Mouse (Mus musculus) midbrain, embryonic 15.5 days (tissue): Measurements from ENCODE around the gene Amd1. TPM values are rescaled to one million over a fixed set of nuclear protein-coding genes. Genes with fewer than 3 reads are reported as not detected.

Experiments used
- ATAC-seq: fragments of 200-750 bp; cut with Nextera tagmentation; replicated peaks from 2 replicates; pipeline ENCODE4 v1.8.0; 2017; ENCODE audit warnings: moderate TSS enrichment
- H3K27ac ChIP-seq: fragments of 300-500 bp; sonication (generic); 2 replicates; pipeline ENCODE4 v1.5.1; 2015; ENCODE audit warnings: mild to moderate bottlenecking, inconsistent platforms
- H3K27me3 ChIP-seq: fragments of 300-500 bp; sonication (generic); replicated peaks from 2 replicates; pipeline ENCODE4 v1.6.1; 2015; ENCODE audit warnings: inconsistent platforms
- H3K36me3 ChIP-seq: fragments of 300-500 bp; sonication (generic); replicated peaks from 2 replicates; pipeline ENCODE4 v1.6.1; 2015; ENCODE audit warnings: inconsistent platforms
- H3K4me1 ChIP-seq: fragments of 300-500 bp; sonication (generic); 2 replicates; pipeline ENCODE4 v1.6.1; 2015; ENCODE audit warnings: inconsistent platforms
- H3K4me2 ChIP-seq: fragments of 300-500 bp; sonication (generic); 2 replicates; pipeline ENCODE4 v1.6.1; 2015; ENCODE audit warnings: inconsistent platforms, mild to moderate bottlenecking, moderate library complexity
- H3K4me3 ChIP-seq: fragments of 300-500 bp; sonication (generic); 2 replicates; pipeline ENCODE4 v1.5.1; 2015; ENCODE audit warnings: mild to moderate bottlenecking, inconsistent platforms
- H3K9ac ChIP-seq: fragments of 300-500 bp; sonication (generic); 2 replicates; pipeline ENCODE4 v1.6.1; 2015; ENCODE audit warnings: mild to moderate bottlenecking, inconsistent platforms
- H3K9me3 ChIP-seq: fragments of 300-500 bp; sonication (generic); 2 replicates; pipeline ENCODE4 v1.6.1; 2016; ENCODE audit warnings: inconsistent platforms
- WGBS: fragments of 180-500 bp; shearing (Covaris S2); methylation state at CpG from one replicate; pipeline ENCODE4 v1.1.7; 2015; ENCODE audit warnings: mixed read lengths; 5-methylcytosine and 5-hydroxymethylcytosine counted together
- polyA plus RNA-seq: library from polyadenylated mRNA; unstranded; fragments of >200 nt; fragmentation: Nextera tagmentation; extraction: Ambion mirVana; gene quantifications from 2 replicates; pipeline ENCODE4 v1.2.1, GENCODE M21; 2015

Gene Amd1
- polyA plus RNA-seq, 1 experiment from 2014 or later: 42.1 TPM

- Histone ChIP-seq H3K36me3 (no peaks in the 10 kb centered on the region), H3K9ac (no peak overlapping the region), H3K4me2 (no peak overlapping the region), H3K27me3 (no peaks in the 10 kb centered on the region), H3K4me1 (peaks cover 13% of the 10 kb centered on the region), H3K9me3 (no peaks in the 10 kb centered on the region), H3K4me3 (no peak overlapping the region), H3K27ac (no peak overlapping the region)
- no peak for ATAC-seq
- 19% methylated on average over 8 of the region's 8 CpGs for WGBS
These were observed 42.4 kb downstream of the Amd1 start for GRCm38 (mm10) chr10:40259542-40259941.

- H3K36me3 ChIP-seq: 0 out of 2 replicates have a peak, but pooled peaks cover 3% of the 10 kb centered on the region
- peak overlapping the region; percentile 75; the same call in 1 of the 2 replicates for H3K4me3 ChIP-seq
- no peaks in the 10 kb centered on the region for H3K27me3 ChIP-seq
- peaks cover 13% of the 10 kb centered on the region for H3K4me1 ChIP-seq
- H3K9ac ChIP-seq: peak overlapping the region; percentile 35
- no peak for ATAC-seq
- H3K9me3 ChIP-seq: no peaks in the 10 kb centered on the region
- peak overlapping the region; percentile 94 for H3K27ac ChIP-seq
- 8% methylated on average over 5 of the region's 5 CpGs for WGBS
- H3K4me2 ChIP-seq: peak overlapping the region; percentile 53
These were observed 43.0 kb downstream of the Amd1 start for GRCm38 (mm10) chr10:40258976-40259375.

DNA sequence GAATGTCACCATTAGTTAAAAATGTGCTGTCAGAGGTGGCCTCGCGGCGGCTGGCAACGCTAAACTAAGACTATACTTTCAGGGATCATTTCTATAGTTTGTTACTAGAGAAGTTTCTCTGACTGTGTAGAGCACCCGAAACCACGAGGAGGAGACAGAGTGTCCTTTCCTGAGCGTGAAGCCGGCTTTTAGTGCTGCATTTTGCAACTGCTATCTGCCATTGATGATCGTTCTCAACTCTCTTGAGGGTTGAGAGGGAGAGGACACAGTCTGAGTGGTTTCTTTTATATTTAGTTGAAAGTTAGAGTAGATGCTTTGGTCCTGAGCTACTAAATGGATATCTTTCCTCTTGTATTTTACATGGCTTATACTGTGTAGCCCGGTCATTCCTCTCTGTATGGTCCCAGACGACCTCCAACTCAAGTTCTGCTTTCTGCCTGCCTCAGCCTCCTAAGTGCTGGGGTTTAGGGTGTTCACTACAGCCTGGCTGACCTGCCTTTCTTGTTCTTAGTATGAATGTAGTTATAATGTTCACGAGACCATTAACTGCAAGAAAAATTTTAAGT lies 43.5 kb downstream of the Amd1 start:
- peak; percentile 76 for ATAC-seq
- H3K4me1 ChIP-seq: peaks cover 13% of the 10 kb centered on the region
- peak overlapping the region; percentile 94 for H3K27ac ChIP-seq
- peak overlapping the region; percentile 35 for H3K9ac ChIP-seq
- peak overlapping the region; percentile 75 for H3K4me3 ChIP-seq
- peak overlapping the region; percentile 53 for H3K4me2 ChIP-seq
- WGBS: under 1% methylated on average over 12 of the region's 12 CpGs
- H3K27me3 ChIP-seq: no peaks in the 10 kb centered on the region
- H3K36me3 ChIP-seq: peaks cover 6% of the 10 kb centered on the region
- no peaks in the 10 kb centered on the region for H3K9me3 ChIP-seq

- H3K4me1 ChIP-seq: peaks cover 13% of the 10 kb centered on the region
- H3K36me3 ChIP-seq: peaks cover 11% of the 10 kb centered on the region
- no peaks in the 10 kb centered on the region for H3K9me3 ChIP-seq
- under 1% methylated on average over 43 of the region's 43 CpGs for WGBS
- H3K4me3 ChIP-seq: peak within 1 kb of the TSS; percentile 75
- no peaks in the 10 kb centered on the region for H3K27me3 ChIP-seq
- peak within 1 kb of the TSS; percentile 53 for H3K4me2 ChIP-seq
- H3K27ac ChIP-seq: peak within 1 kb of the TSS; percentile 94
- peak; percentile 87 for ATAC-seq
- H3K9ac ChIP-seq: peak within 1 kb of the TSS; percentile 88
These were observed 44.4 kb downstream of the Amd1 start, which contains the start of gene Gtf3c6 for GRCm38 (mm10) chr10:40257414-40258255. TSS of gene Gtf3c6 (minus strand) at chr10:40258108.

DNA sequence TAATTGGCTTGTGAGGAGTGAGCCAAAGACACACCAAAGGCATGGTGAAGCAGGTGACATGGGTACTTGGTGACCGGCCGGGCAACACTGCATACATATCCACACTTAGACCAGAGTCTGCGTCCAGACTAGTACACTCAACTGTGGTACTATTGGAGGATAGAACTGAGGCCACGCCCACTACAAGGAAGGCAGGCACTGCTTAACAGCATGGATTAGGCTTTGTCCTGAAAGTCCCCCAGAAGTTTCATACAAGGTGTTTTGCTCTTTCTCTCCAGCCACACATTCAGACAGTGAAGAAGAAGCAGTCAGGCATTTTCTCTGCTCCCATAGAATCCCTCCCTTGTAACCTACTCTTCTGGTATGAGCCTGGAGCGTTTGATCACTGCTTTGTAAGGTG lies 45.3 kb downstream of the Amd1 start:
- WGBS: 2% methylated on average over 5 of the region's 5 CpGs
- peak; percentile 83 for ATAC-seq
- peak overlapping the region; percentile 53 for H3K4me2 ChIP-seq

GRCm38 (mm10) chr10:40250969-40251368 lies 51.0 kb downstream of the Amd1 start:
- H3K4me3 ChIP-seq: no peak overlapping the region
- no peak overlapping the region for H3K27ac ChIP-seq
- H3K4me1 ChIP-seq: peaks cover 9% of the 10 kb centered on the region
- peaks cover 43% of the 10 kb centered on the region for H3K36me3 ChIP-seq
- H3K9ac ChIP-seq: no peak overlapping the region
- H3K9me3 ChIP-seq: no peaks in the 10 kb centered on the region
- no peak overlapping the region for H3K4me2 ChIP-seq
- WGBS: 91% methylated on average over 6 of the region's 6 CpGs
- no peak for ATAC-seq
- no peaks in the 10 kb centered on the region for H3K27me3 ChIP-seq

More for the DNA sequence above, 45.3 kb downstream of the Amd1 start:
- Histone ChIP-seq H3K27me3 (no peaks in the 10 kb centered on the region), H3K4me3 (peak overlapping the region; percentile 75), H3K4me1 (peaks cover 13% of the 10 kb centered on the region), H3K9ac (peak overlapping the region; percentile 88), H3K9me3 (no peaks in the 10 kb centered on the region), H3K36me3 (peaks cover 16% of the 10 kb centered on the region), H3K27ac (peak overlapping the region; percentile 94)

DNA sequence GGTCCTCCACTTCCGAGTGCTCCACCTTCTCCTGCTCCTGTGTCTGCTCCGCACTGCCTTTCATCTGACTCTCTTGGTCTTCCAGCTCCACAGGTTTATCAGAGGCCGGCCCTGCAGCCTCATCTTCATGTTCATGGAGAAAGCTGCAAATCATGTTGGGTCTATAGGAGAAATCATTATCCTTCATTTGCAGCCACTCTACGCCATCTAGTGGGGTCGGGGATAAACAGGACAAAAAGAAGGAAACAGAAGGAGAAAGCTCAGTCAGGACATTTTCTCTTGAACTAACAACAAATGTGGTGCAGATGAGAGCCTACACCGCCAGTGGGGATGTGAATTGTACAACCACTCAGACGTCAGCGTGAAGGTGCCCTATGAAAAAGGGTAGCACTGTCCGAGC lies 52.4 kb downstream of the Amd1 start:
- Histone ChIP-seq H3K27me3 (no peaks in the 10 kb centered on the region), H3K4me3 (no peak overlapping the region), H3K9ac (no peak overlapping the region), H3K9me3 (no peaks in the 10 kb centered on the region), H3K27ac (no peak overlapping the region), H3K4me2 (no peak overlapping the region), H3K36me3 (peaks cover 43% of the 10 kb centered on the region), H3K4me1 (peaks cover 17% of the 10 kb centered on the region)
- no peak for ATAC-seq
- 88% methylated on average over 9 of the region's 9 CpGs for WGBS

DNA sequence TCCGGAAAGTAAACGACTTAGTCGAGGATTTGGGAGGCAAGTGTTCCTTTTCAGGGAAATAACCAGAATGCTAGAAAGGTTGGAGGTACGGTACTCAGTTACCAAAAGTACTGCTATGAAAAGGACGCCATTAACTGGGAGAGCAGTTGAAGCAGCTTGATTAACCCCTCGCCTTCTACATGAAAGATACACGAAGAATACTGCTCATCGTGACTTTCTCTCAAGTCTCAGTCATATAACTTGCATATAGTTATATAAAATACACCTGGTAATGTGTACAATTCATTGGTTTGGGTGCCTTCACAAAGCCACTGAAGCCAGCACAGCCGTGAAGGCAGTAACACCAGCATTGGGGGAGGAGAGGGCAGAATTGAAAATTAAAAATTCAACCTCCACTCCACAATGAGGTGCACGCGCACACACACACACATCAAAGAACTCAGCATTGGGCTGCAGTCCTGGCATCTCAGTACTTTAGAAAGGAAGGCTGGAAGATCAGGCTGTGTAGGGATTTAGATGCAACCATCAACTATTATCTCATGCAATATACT lies 54.7 kb downstream of the Amd1 start:
- peak; percentile 53 for ATAC-seq
- no peaks in the 10 kb centered on the region for H3K9me3 ChIP-seq
- peak overlapping the region; percentile 28; the same call in 1 of the 2 replicates for H3K9ac ChIP-seq
- H3K4me2 ChIP-seq: peak overlapping the region; percentile 76
- peaks cover 46% of the 10 kb centered on the region for H3K36me3 ChIP-seq
- H3K4me1 ChIP-seq: peaks cover 17% of the 10 kb centered on the region
- no peaks in the 10 kb centered on the region for H3K27me3 ChIP-seq
- peak overlapping the region; percentile 73 for H3K4me3 ChIP-seq
- peak overlapping the region; percentile 84 for H3K27ac ChIP-seq
- 29% methylated on average over 11 of the region's 11 CpGs for WGBS

DNA sequence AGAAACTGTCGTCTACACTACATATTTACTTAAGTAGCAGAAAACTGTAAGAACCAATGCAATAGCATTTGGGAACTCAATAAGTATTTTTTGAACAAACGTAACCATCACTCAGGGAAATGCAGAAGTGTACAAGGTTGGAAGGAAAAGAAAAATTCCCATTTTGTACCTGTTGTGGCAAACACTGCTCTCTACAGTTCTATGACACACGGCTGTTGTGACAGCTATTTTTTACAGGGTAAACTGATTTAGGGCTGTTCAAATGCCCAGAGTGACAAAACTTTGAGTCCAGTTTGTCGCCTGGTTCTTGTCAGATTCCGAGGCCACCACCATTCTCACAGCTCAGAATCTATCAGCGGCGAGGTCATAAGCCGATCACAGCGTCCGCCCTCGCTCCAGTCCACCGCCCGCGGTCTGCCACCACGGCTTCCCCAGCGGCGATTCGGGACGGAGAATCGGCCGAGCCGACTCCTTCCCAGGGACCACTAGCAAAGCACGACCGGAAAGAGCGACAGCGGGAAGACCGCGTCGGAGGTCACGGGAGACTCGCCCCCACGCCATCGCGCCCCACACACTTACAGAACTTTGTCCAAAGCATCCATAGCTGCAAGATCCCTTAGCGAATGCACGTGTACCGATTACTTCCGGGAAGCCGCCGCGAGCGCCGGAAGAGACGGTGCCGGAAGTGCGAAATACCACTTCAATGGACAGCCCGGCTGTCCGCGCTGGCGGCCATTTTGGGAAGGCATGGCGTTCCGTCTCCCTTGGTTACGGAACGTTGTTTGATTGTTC lies 55.4 kb downstream of the Amd1 start, which contains the start of gene Rpf2:
TSS of gene Rpf2 (minus strand) at position 663 of the 792 bp plus-strand sequence.
- peak; percentile 96 for ATAC-seq
- Histone ChIP-seq H3K27me3 (no peaks in the 10 kb centered on the region), H3K4me3 (peak within 1 kb of the TSS; percentile 73), H3K36me3 (peaks cover 40% of the 10 kb centered on the region), H3K4me1 (peaks cover 17% of the 10 kb centered on the region), H3K9me3 (no peaks in the 10 kb centered on the region), H3K9ac (peak within 1 kb of the TSS; percentile 60), H3K27ac (peak within 1 kb of the TSS; percentile 84), H3K4me2 (peak within 1 kb of the TSS; percentile 76)
- WGBS: under 1% methylated on average over 54 of the region's 54 CpGs

- H3K4me2 ChIP-seq: no peak overlapping the region
- ATAC-seq: no peak
- WGBS: 97% methylated on average over 5 of the region's 5 CpGs
- no peaks in the 10 kb centered on the region for H3K4me1 ChIP-seq
- no peaks in the 10 kb centered on the region for H3K9me3 ChIP-seq
- no peak overlapping the region for H3K9ac ChIP-seq
- H3K36me3 ChIP-seq: peaks cover 32% of the 10 kb centered on the region
- no peak overlapping the region for H3K4me3 ChIP-seq
- H3K27me3 ChIP-seq: no peaks in the 10 kb centered on the region
- no peak overlapping the region for H3K27ac ChIP-seq
These were observed 64.2 kb downstream of the Amd1 start for GRCm38 (mm10) chr10:40237826-40238225.
